ENCODE assay signal across 16 mouse cellular contexts in genomic region chr15:98134666-98135065, GRCm38 (mm10). TPM values are rescaled to one million over a fixed set of nuclear protein-coding genes. Genes with fewer than 3 reads are reported as not detected.
"Had no signal": no experiment of that assay in that cellular context is flagged by ENCODE, and none has a peak within 500 bp of the region (broad histone marks: within the 10 kb centered on the region; RNA-seq: fewer than 3 reads in every experiment).

No protein-coding gene starts in this region.

- ATAC-seq: liver, postnatal 0 days had no signal

- H3K9me3 ChIP-seq: limb, embryonic 15.5 days; liver, embryonic 13.5 days; lung, embryonic 15.5 days; megakaryocyte, embryonic 14.5 days; midbrain, embryonic 12.5 days; neural tube, embryonic 13.5 days had no signal

- H3K27me3 ChIP-seq: limb, embryonic 15.5 days; liver, embryonic 13.5 days; lung, embryonic 15.5 days; megakaryocyte, embryonic 14.5 days; midbrain, embryonic 12.5 days; neural tube, embryonic 13.5 days had no signal

- H3K4me1 ChIP-seq: limb, embryonic 15.5 days; liver, embryonic 13.5 days; lung, embryonic 15.5 days; midbrain, embryonic 12.5 days; neural tube, embryonic 13.5 days had no signal

- H3K4me2 ChIP-seq: limb, embryonic 15.5 days; liver, embryonic 13.5 days; lung, embryonic 15.5 days; midbrain, embryonic 12.5 days; neural tube, embryonic 13.5 days had no signal

- DNase-seq: kidney, adult 11 months; kidney, adult 9 months; kidney, postnatal 36 days; liver, embryonic 13.5 days; liver, postnatal 0 days; lung, postnatal 14 days; right cerebral cortex, postnatal 25 days; thymus, postnatal 4 days had no signal

- H3K27ac ChIP-seq: kidney, postnatal 0 days; limb, embryonic 15.5 days; liver, embryonic 13.5 days; lung, embryonic 15.5 days; macrophage; midbrain, embryonic 12.5 days; neural tube, embryonic 13.5 days had no signal

- H3K4me3 ChIP-seq: limb, embryonic 15.5 days; liver, embryonic 13.5 days; lung, embryonic 15.5 days; megakaryocyte, embryonic 14.5 days; midbrain, embryonic 12.5 days; neural tube, embryonic 13.5 days had no signal

- H3K9ac ChIP-seq: limb, embryonic 15.5 days; liver, embryonic 13.5 days; liver, postnatal 0 days; lung, embryonic 15.5 days; midbrain, embryonic 12.5 days; neural tube, embryonic 13.5 days had no signal

RNA-seq across cellular contexts. Expression of gene Ccdc184, which starts 32.3 kb away (rescaled TPM):
- total RNA-seq: monocyte, adult 5-6 weeks had no signal
- polyA plus RNA-seq: liver, postnatal 0 days; macrophage had no signal
